Mouse (Mus musculus) midbrain, embryonic 14.5 days (tissue): ENCODE measurements around the gene Ly75. TPM values are rescaled to one million over a fixed set of nuclear protein-coding genes. Genes with fewer than 3 reads are reported as not detected.

Experiments used
- ATAC-seq: fragments of 200-750 bp; cut with Nextera tagmentation; 2 replicates; pipeline ENCODE4 v1.8.0; 2017; ENCODE audit warnings: moderate number of reproducible peaks, moderate library complexity; ENCODE audit not compliant: low FRiP score, low TSS enrichment
- DNase-seq: peaks from one replicate; pipeline ENCODE4 v3.0.0-alpha.2; 2015
- H3K27ac ChIP-seq: fragments of 300-500 bp; sonication (generic); replicated peaks from 2 replicates; pipeline ENCODE4 v1.5.1; 2014; ENCODE audit warnings: mild to moderate bottlenecking, low read depth, low read length, moderate library complexity
- H3K27me3 ChIP-seq: fragments of 300-500 bp; sonication (generic); 2 replicates; pipeline ENCODE4 v1.6.1; 2014; ENCODE audit warnings: low read length, control low read depth, mixed read lengths; ENCODE audit not compliant: control insufficient read depth, insufficient read depth
- H3K36me3 ChIP-seq: fragments of 300-500 bp; sonication (generic); 2 replicates; pipeline ENCODE4 v1.6.1; 2014; ENCODE audit warnings: low read length, control low read depth; ENCODE audit not compliant: control insufficient read depth, insufficient read depth
- H3K4me1 ChIP-seq: fragments of 300-500 bp; sonication (generic); 2 replicates; pipeline ENCODE4 v1.6.1; 2014; ENCODE audit warnings: mild to moderate bottlenecking, antibody characterized with exemption, low read length, control low read depth; ENCODE audit not compliant: control insufficient read depth, insufficient read depth
- H3K4me2 ChIP-seq: fragments of 300-500 bp; sonication (generic); 2 replicates; pipeline ENCODE4 v1.6.1; 2014; ENCODE audit warnings: mild to moderate bottlenecking, low read length, moderate library complexity
- H3K4me3 ChIP-seq: fragments of 300-500 bp; sonication (generic); replicated peaks from 2 replicates; pipeline ENCODE4 v1.5.1; 2014; ENCODE audit warnings: low read depth, low read length
- H3K9ac ChIP-seq: fragments of 300-500 bp; sonication (generic); replicated peaks from 2 replicates; pipeline ENCODE4 v1.6.1; 2014; ENCODE audit warnings: mild to moderate bottlenecking, low read length, moderate library complexity
- H3K9me3 ChIP-seq: fragments of 300-500 bp; sonication (generic); 2 replicates; pipeline ENCODE4 v1.6.1; 2016; ENCODE audit warnings: low read length, control low read depth, mixed read lengths; ENCODE audit not compliant: control insufficient read depth
- WGBS: fragments of 180-500 bp; shearing (Covaris S2); extraction: QIAGEN DNeasy Blood & Tissue Kit; methylation state at CpG from one replicate; pipeline ENCODE4 v1.1.7; 2014; 5-methylcytosine and 5-hydroxymethylcytosine counted together
- polyA plus RNA-seq: library from polyadenylated mRNA; unstranded; fragments of >200 nt; fragmentation: Nextera tagmentation; extraction: Ambion mirVana; gene quantifications from 2 replicates; pipeline ENCODE4 v1.2.1, GENCODE M21; 2014

Ly75 gene
- polyA plus RNA-seq, 1 experiment from 2014 or later, result 0.96 TPM

GRCm38 (mm10) chr2:60260621-60261350, 122.3 kb downstream of the Ly75 start:
- H3K27me3 ChIP-seq, result no peaks in the 10 kb centered on the region
- no peaks in the 10 kb centered on the region for H3K36me3 ChIP-seq
- WGBS, result 93% methylated on average over 5 of the region's 5 CpGs
- H3K9me3 ChIP-seq, result no peaks in the 10 kb centered on the region; the same call in 1 of the 2 replicates
- ATAC-seq (no peak), DNase-seq (no peak)
- no peaks in the 10 kb centered on the region for H3K4me1 ChIP-seq
- H3K4me3 ChIP-seq, result no peak overlapping the region
- H3K4me2 ChIP-seq, result no peak overlapping the region
- no peak overlapping the region for H3K9ac ChIP-seq
- H3K27ac ChIP-seq, result no peak overlapping the region

GRCm38 (mm10) chr2:60259186-60259585, 123.9 kb downstream of the Ly75 start:
- WGBS, result 96% methylated on average over 5 of the region's 5 CpGs

GRCm38 (mm10) chr2:60256751-60257150, 126.4 kb downstream of the Ly75 start:
- Histone ChIP-seq H3K27ac (no peak overlapping the region), H3K4me1 (no peaks in the 10 kb centered on the region), H3K36me3 (no peaks in the 10 kb centered on the region), H3K4me3 (no peak overlapping the region), H3K27me3 (no peaks in the 10 kb centered on the region), H3K9me3 (no peaks in the 10 kb centered on the region; the same call in 1 of the 2 replicates), H3K4me2 (no peak overlapping the region), H3K9ac (no peak overlapping the region)
- DNase-seq (no peak), ATAC-seq (no peak)
- 89% methylated on average over 2 of the region's 2 CpGs for WGBS

More at GRCm38 (mm10) chr2:60259186-60259585, 123.9 kb downstream of the Ly75 start:
- DNase-seq, result no peak
- Histone ChIP-seq H3K36me3 (no peaks in the 10 kb centered on the region), H3K4me1 (no peaks in the 10 kb centered on the region), H3K27ac (no peak overlapping the region), H3K4me2 (no peak overlapping the region), H3K4me3 (no peak overlapping the region), H3K9ac (no peak overlapping the region), H3K27me3 (no peaks in the 10 kb centered on the region), H3K9me3 (no peaks in the 10 kb centered on the region; the same call in 1 of the 2 replicates)
- no peak for ATAC-seq

- no peak overlapping the region for H3K4me2 ChIP-seq
- peaks cover 20% of the 10 kb centered on the region; the same call in 1 of the 2 replicates for H3K36me3 ChIP-seq
- H3K4me3 ChIP-seq, result no peak overlapping the region
- no peaks in the 10 kb centered on the region for H3K27me3 ChIP-seq
- DNase-seq (no peak), ATAC-seq (no peak)
- H3K27ac ChIP-seq, result no peak overlapping the region
- no peak overlapping the region for H3K9ac ChIP-seq
- no peaks in the 10 kb centered on the region for H3K4me1 ChIP-seq
- H3K9me3 ChIP-seq, result no peaks in the 10 kb centered on the region; the same call in 1 of the 2 replicates
These were observed 129.6 kb downstream of the Ly75 start for GRCm38 (mm10) chr2:60253506-60253905.

- DNase-seq (no peak), ATAC-seq (no peak)
- H3K27ac ChIP-seq, result no peak overlapping the region
- H3K36me3 ChIP-seq, result peaks cover 20% of the 10 kb centered on the region; the same call in 1 of the 2 replicates
- H3K27me3 ChIP-seq, result no peaks in the 10 kb centered on the region
- no peaks in the 10 kb centered on the region; the same call in 1 of the 2 replicates for H3K9me3 ChIP-seq
- no peak overlapping the region for H3K4me3 ChIP-seq
- no peak overlapping the region for H3K4me2 ChIP-seq
- no peak overlapping the region for H3K9ac ChIP-seq
- H3K4me1 ChIP-seq, result no peaks in the 10 kb centered on the region
- 83% methylated on average over 4 of the region's 4 CpGs for WGBS
These were observed 130.3 kb downstream of the Ly75 start for GRCm38 (mm10) chr2:60252782-60253181.

Other genes starting within 250 kb of the Ly75 start
- 85.5 and 86.9 TPM in 2 replicates for gene Baz2b, start 173.5 kb downstream of the Ly75 start, polyA plus RNA-seq
- gene March7, start 173.4 kb downstream of the Ly75 start, polyA plus RNA-seq, result 77.8 and 110 TPM in 2 replicates
- gene Cd302, start 98.8 kb downstream of the Ly75 start, polyA plus RNA-seq, result 7.7 and 14.6 TPM in 2 replicates
- gene Pla2r1, start 170.0 kb upstream of the Ly75 start, polyA plus RNA-seq, result 0.15 and 0.68 TPM in 2 replicates